In the genomic region with DNA sequence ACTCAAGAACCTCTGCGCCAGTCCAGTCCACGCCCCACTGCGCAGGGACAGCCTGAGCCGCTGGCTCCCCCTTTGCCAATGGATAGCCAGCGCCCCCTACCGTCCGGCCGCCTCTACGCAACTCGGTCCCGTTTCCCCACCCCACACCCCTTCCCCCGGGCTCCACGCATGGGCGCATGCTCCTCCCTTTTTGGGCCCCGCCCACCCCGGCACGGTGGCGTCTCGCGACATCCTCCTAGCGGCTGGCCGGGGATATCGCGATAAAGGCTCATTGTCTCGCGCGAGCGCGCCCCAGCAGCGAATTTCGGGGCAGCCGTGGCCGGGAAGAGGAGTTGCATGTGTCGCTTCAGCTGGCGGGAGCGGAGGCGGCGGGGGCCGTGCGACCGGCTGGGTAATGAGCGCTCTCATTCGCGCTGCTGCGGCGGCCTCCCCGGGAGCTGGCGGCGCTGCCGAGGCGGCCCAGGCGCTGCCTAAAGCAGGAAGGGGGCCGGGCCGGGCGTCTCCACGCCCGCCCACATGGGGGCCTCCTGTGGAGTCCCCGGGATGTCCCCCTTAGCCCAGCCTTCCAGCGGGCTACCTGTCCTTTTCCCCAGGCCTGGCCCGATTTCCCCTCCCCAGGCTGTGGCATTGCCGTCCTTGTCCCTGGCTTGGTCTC, we compare ENCODE assay signal across 7 mouse cellular contexts. TPM values are rescaled to one million over a fixed set of nuclear protein-coding genes. Genes with fewer than 3 reads are reported as not detected.
DNase-seq lines count a peak whose midpoint lies in the region; ATAC-seq and TF ChIP-seq lines count a peak whose summit lies in the region.

A gene (plus strand): TSS at position 200 of the 655 bp plus-strand sequence.

- peaks cover 2% of the 10 kb centered on the region for H3K36me3 ChIP-seq in embryonic facial prominence, embryonic 11.5 days (replicated peaks; ENCODE audit: control insufficient read depth, insufficient read depth, low read depth, low read length)
- no peaks in the 10 kb centered on the region for H3K36me3 ChIP-seq in kidney, adult 2 months (ENCODE audit: control insufficient read depth, insufficient read depth, low read length)
- H3K36me3 ChIP-seq in limb, embryonic 12.5 days = peaks cover 39% of the 10 kb centered on the region
- peaks cover 9% of the 10 kb centered on the region; the same call in 1 of the 2 replicates for H3K36me3 ChIP-seq in midbrain, embryonic 15.5 days (replicated peaks)
- peaks cover 6% of the 10 kb centered on the region for H3K36me3 ChIP-seq in spleen, adult 2 months (ENCODE audit: control insufficient read depth, insufficient read depth, low read length)

- peak within 1 kb of the TSS; percentile 82 for H3K4me3 ChIP-seq in embryonic facial prominence, embryonic 11.5 days (ENCODE audit: low read depth, low read length)
- H3K4me3 ChIP-seq in kidney, adult 2 months (ENCODE audit: insufficient read depth, low read depth, low read length) = peak within 1 kb of the TSS; percentile 86
- H3K4me3 ChIP-seq in limb, embryonic 12.5 days (replicated peaks) = peak within 1 kb of the TSS; percentile 95
- peak within 1 kb of the TSS; percentile 89 for H3K4me3 ChIP-seq in midbrain, embryonic 15.5 days
- peak within 1 kb of the TSS; percentile 81 for H3K4me3 ChIP-seq in spleen, adult 2 months (ENCODE audit: extremely low read depth, insufficient read depth, insufficient read length)

- H3K4me2 ChIP-seq in embryonic facial prominence, embryonic 11.5 days (ENCODE audit: low read depth, low read length) = peak within 1 kb of the TSS; percentile 73
- H3K4me2 ChIP-seq in limb, embryonic 12.5 days = peak within 1 kb of the TSS; percentile 85
- H3K4me2 ChIP-seq in midbrain, embryonic 15.5 days = peak within 1 kb of the TSS; percentile 88

- peak; percentile 100 for DNase-seq in adrenal gland, postnatal 14 days
- peak; percentile 99 for DNase-seq in embryonic facial prominence, embryonic 11.5 days (ENCODE audit: low spot score)
- peak; percentile 99 for DNase-seq in heart, adult 18-20 months
- peak; percentile 99 for DNase-seq in kidney, adult 2 months
- peak; percentile 92 to 99 for DNase-seq in spleen, adult 2 months (ENCODE audit: low read depth in 1 of 2, low spot score in 2 of 2)

- ATAC-seq in embryonic facial prominence, embryonic 11.5 days (replicated peaks; ENCODE audit: insufficient number of reproducible peaks, low FRiP score, low TSS enrichment, low read depth) = peak; percentile 91
- peak; percentile 94 for ATAC-seq in limb, embryonic 12.5 days (ENCODE audit: insufficient number of reproducible peaks, insufficient read depth, low FRiP score, low TSS enrichment, low read depth)
- ATAC-seq in midbrain, embryonic 15.5 days (replicated peaks) = peak; percentile 94

- no peaks in the 10 kb centered on the region for H3K9me3 ChIP-seq in embryonic facial prominence, embryonic 11.5 days (replicated peaks; ENCODE audit: control insufficient read depth, low read length)
- H3K9me3 ChIP-seq in limb, embryonic 12.5 days = no peaks in the 10 kb centered on the region
- no peaks in the 10 kb centered on the region for H3K9me3 ChIP-seq in midbrain, embryonic 15.5 days

- WGBS in embryonic facial prominence, embryonic 11.5 days = under 1% methylated on average over 48 of the region's 61 CpGs
- WGBS in kidney, adult 2 months = under 1% methylated on average over 61 of the region's 61 CpGs
- under 1% methylated on average over 61 of the region's 61 CpGs for WGBS in limb, embryonic 12.5 days
- under 1% methylated on average over 54 of the region's 61 CpGs for WGBS in midbrain, embryonic 15.5 days
- under 1% methylated on average over 54 of the region's 61 CpGs for WGBS in spleen, adult 2 months

- peak within 1 kb of the TSS; percentile 82 for H3K9ac ChIP-seq in embryonic facial prominence, embryonic 11.5 days (replicated peaks; ENCODE audit: low read length)
- peak within 1 kb of the TSS; percentile 98 for H3K9ac ChIP-seq in limb, embryonic 12.5 days (replicated peaks)
- peak within 1 kb of the TSS; percentile 98 for H3K9ac ChIP-seq in midbrain, embryonic 15.5 days

- peak; percentile 60 for TF ChIP-seq POLR2A in kidney, adult 2 months (IDR thresholded peaks at IDR 0.05; ENCODE audit: low read depth, low read length)
- TF ChIP-seq POLR2A in spleen, adult 2 months (IDR thresholded peaks at IDR 0.05; ENCODE audit: low read depth, low read length) = peak; percentile 78

- H3K27me3 ChIP-seq in embryonic facial prominence, embryonic 11.5 days (ENCODE audit: control insufficient read depth, insufficient read depth, low read length) = no peaks in the 10 kb centered on the region
- H3K27me3 ChIP-seq in kidney, adult 2 months (replicated peaks; ENCODE audit: control insufficient read depth, insufficient read depth, low read length) = no peaks in the 10 kb centered on the region
- H3K27me3 ChIP-seq in limb, embryonic 12.5 days = no peaks in the 10 kb centered on the region
- no peaks in the 10 kb centered on the region for H3K27me3 ChIP-seq in midbrain, embryonic 15.5 days (replicated peaks)
- H3K27me3 ChIP-seq in spleen, adult 2 months (ENCODE audit: control insufficient read depth, insufficient read depth, low read length) = no peaks in the 10 kb centered on the region

- peak; percentile 86 for TF ChIP-seq CTCF in kidney, adult 2 months (conservative IDR thresholded peaks at IDR 0.05; ENCODE audit: insufficient read depth, insufficient read length, low read depth, low read length)
- TF ChIP-seq CTCF in spleen, adult 2 months (IDR thresholded peaks at IDR 0.05; ENCODE audit: extremely low read depth, insufficient read depth, insufficient read length, insufficient replicate concordance) = peak; percentile 96

- no peaks in the 10 kb centered on the region for H3K4me1 ChIP-seq in embryonic facial prominence, embryonic 11.5 days (ENCODE audit: control insufficient read depth, insufficient read depth, low read length)
- H3K4me1 ChIP-seq in kidney, adult 2 months (ENCODE audit: control insufficient read depth, insufficient read depth, low read length) = peaks cover 5% of the 10 kb centered on the region; the same call in 1 of the 2 replicates
- peaks cover 10% of the 10 kb centered on the region for H3K4me1 ChIP-seq in limb, embryonic 12.5 days (replicated peaks)
- peaks cover 29% of the 10 kb centered on the region for H3K4me1 ChIP-seq in midbrain, embryonic 15.5 days
- peaks cover 3% of the 10 kb centered on the region; the same call in 1 of the 2 replicates for H3K4me1 ChIP-seq in spleen, adult 2 months (ENCODE audit: control insufficient read depth, insufficient read depth, insufficient read length)

- peak within 1 kb of the TSS; percentile 16; the same call in 1 of the 2 replicates for H3K27ac ChIP-seq in embryonic facial prominence, embryonic 11.5 days (replicated peaks; ENCODE audit: low read depth, low read length)
- peak within 1 kb of the TSS; percentile 48 for H3K27ac ChIP-seq in kidney, adult 2 months (ENCODE audit: insufficient read depth, low read depth, low read length)
- H3K27ac ChIP-seq in limb, embryonic 12.5 days = peak within 1 kb of the TSS; percentile 87
- H3K27ac ChIP-seq in midbrain, embryonic 15.5 days = peak within 1 kb of the TSS; percentile 86
- H3K27ac ChIP-seq in spleen, adult 2 months (ENCODE audit: insufficient read depth, low read length) = peak within 1 kb of the TSS; percentile 88

RNA-seq across cellular contexts. Expression of the gene that starts here (rescaled TPM):
- total RNA-seq in adrenal gland, postnatal 14 days (2021) = 78.3 and 86.9 TPM in 2 replicates
- polyA plus RNA-seq in embryonic facial prominence, embryonic 11.5 days (2014; fragmentation: Nextera tagmentation; extraction: Ambion mirVana) = 162 and 184 TPM in 2 replicates
- 10 to 100 TPM; 54.0 to 58.7 TPM for total RNA-seq in heart, adult 18-20 months (2021)
- 22.6 and 41.0 TPM in 2 replicates for polyA plus RNA-seq in kidney, adult 2 months (2012; rRNA removed)
- polyA plus RNA-seq in limb, embryonic 12.5 days (2016; fragmentation: Nextera tagmentation; extraction: Ambion mirVana) = 162 and 184 TPM in 2 replicates
- 114 and 129 TPM in 2 replicates for polyA plus RNA-seq in midbrain, embryonic 15.5 days (2015; fragmentation: Nextera tagmentation; extraction: Ambion mirVana)
- 9.6 and 14.1 TPM in 2 replicates for polyA plus RNA-seq in spleen, adult 2 months (2012; rRNA removed)

Comparison
In these comparisons a context has a peak if more than half of its experiments do, and no peak if none do; other contexts are left out.
1. Peak in every context shown above with its lines: DNase-seq, ATAC-seq, H3K4me3 ChIP-seq and H3K27ac ChIP-seq.
2. H3K27ac ChIP-seq: peak in every context shown above with its lines; median percentile 88 in spleen, adult 2 months; 87 in limb, embryonic 12.5 days; 86 in midbrain, embryonic 15.5 days; 48 in kidney, adult 2 months; 16 in embryonic facial prominence, embryonic 11.5 days.